Mouse (Mus musculus) neural tube, embryonic 15.5 days (tissue): ENCODE results near the gene A630076J17Rik. TPM values are rescaled to one million over a fixed set of nuclear protein-coding genes. Genes with fewer than 3 reads are reported as not detected.

Experiments
- polyA plus RNA-seq: library from polyadenylated mRNA; unstranded; fragments of >200 nt; fragmentation: Nextera tagmentation; extraction: Ambion mirVana; gene quantifications from 2 replicates; pipeline ENCODE4 v1.2.1, GENCODE M21; 2015

The A630076J17Rik gene
- polyA plus RNA-seq, 1 experiment from 2014 or later = not detected

Other genes with a start within 250 kb of the A630076J17Rik start
- gene Kcna3, start 194.4 kb upstream of the A630076J17Rik start, polyA plus RNA-seq = 7.9 and 9.2 TPM in 2 replicates
- 1.8 and 2.0 TPM in 2 replicates for gene Kcna2, start 129.5 kb upstream of the A630076J17Rik start, polyA plus RNA-seq
- gene Kcna10, start 47.6 kb upstream of the A630076J17Rik start, polyA plus RNA-seq = not detected in 2 replicates
- gene Cym, start 8.9 kb upstream of the A630076J17Rik start, polyA plus RNA-seq = 0.17 and 0.24 TPM in 2 replicates
- 0.15 and 0.36 TPM in 2 replicates for gene Prok1, start 9.1 kb downstream of the A630076J17Rik start, polyA plus RNA-seq
- 197 and 198 TPM in 2 replicates for gene Lamtor5, start 48.2 kb downstream of the A630076J17Rik start, polyA plus RNA-seq
- gene Slc16a4, start 60.6 kb downstream of the A630076J17Rik start, polyA plus RNA-seq = 1.6 and 2.1 TPM in 2 replicates
- 6.3 and 8.1 TPM in 2 replicates for gene Rbm15, start 103.1 kb downstream of the A630076J17Rik start, polyA plus RNA-seq
- gene Kcnc4, start 228.9 kb downstream of the A630076J17Rik start, polyA plus RNA-seq = 9.1 TPM in 2 replicates